ENCODE assay signal across 17 mouse cellular contexts in genomic region chrX:10411238-10411637, GRCm38 (mm10).
"Had no signal": no experiment of that assay in that cellular context is flagged by ENCODE, and none has a peak within 500 bp of the region (broad histone marks: within the 10 kb centered on the region; RNA-seq: fewer than 3 reads in every experiment).

No protein-coding gene starts in this region.

- ATAC-seq: liver, postnatal 0 days; midbrain, embryonic 16.5 days had no signal

- H3K27ac ChIP-seq: kidney, postnatal 0 days; limb, embryonic 12.5 days; liver, embryonic 13.5 days; lung, embryonic 15.5 days; macrophage had no signal

- H3K27me3 ChIP-seq: limb, embryonic 12.5 days; liver, embryonic 13.5 days; lung, embryonic 15.5 days had no signal

- H3K4me2 ChIP-seq: limb, embryonic 12.5 days; liver, embryonic 13.5 days; lung, embryonic 15.5 days; midbrain, embryonic 11.5 days had no signal

- H3K4me3 ChIP-seq: limb, embryonic 12.5 days; liver, embryonic 13.5 days; lung, embryonic 15.5 days; megakaryocyte, embryonic 14.5 days had no signal

- H3K9ac ChIP-seq: limb, embryonic 12.5 days; liver, embryonic 13.5 days; liver, postnatal 0 days; lung, embryonic 15.5 days had no signal

- H3K36me3 ChIP-seq: limb, embryonic 12.5 days; liver, embryonic 13.5 days; lung, embryonic 15.5 days had no signal

- H3K9me3 ChIP-seq: limb, embryonic 12.5 days; liver, embryonic 13.5 days; lung, embryonic 15.5 days had no signal

- H3K4me1 ChIP-seq: limb, embryonic 12.5 days; liver, embryonic 13.5 days; lung, embryonic 15.5 days; megakaryocyte, embryonic 14.5 days had no signal

- DNase-seq: kidney, adult 11 months; kidney, adult 9 months; kidney, postnatal 36 days; liver; liver, embryonic 13.5 days; liver, postnatal 0 days; lung, postnatal 14 days; right cerebral cortex, postnatal 4 days; spleen, adult 18-20 months; thymus, postnatal 36 days had no signal
